ENCODE assay signal across 11 mouse cellular contexts in the genomic region with DNA sequence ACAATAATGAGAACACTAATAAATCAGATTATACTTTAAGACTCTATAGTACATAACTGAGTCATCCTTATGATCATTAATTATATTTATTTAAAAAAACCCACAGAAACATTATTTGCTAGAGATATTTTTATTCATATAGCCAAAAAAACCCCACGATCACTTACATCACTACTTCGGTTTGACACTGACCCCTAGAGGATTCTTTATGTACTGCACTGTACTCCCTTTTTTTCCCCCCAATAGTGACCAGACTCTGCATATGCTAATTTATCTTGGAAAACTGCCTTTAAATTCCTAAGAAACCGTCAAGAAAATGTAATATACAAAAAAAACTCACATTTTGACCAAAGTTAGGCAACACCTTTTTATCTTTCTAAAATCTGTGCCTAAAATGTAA.
A peak's percentile ranks its signal among the peaks of the same experiment; 100 is the strongest.
DNase-seq lines count a peak whose midpoint lies in the region; ATAC-seq and TF ChIP-seq lines count a peak whose summit lies in the region.
"Had no signal": no experiment of that assay in that cellular context is flagged by ENCODE, and none has a peak within 500 bp of the region (broad histone marks: within the 10 kb centered on the region; RNA-seq: fewer than 3 reads in every experiment).

No protein-coding gene starts in this region.

- TF ChIP-seq CTCF in cerebellum, adult 2 months (IDR thresholded peaks at IDR 0.05; ENCODE audit: borderline replicate concordance, insufficient read depth, low read depth, low read length), result peak; percentile 37; the same call in 1 of the 2 replicates
- peak; percentile 84 for TF ChIP-seq CTCF in midbrain, postnatal 0 days (IDR thresholded peaks at IDR 0.05)

- 5% methylated on average over 3 of the region's 3 CpGs for WGBS in cerebellum, adult 2 months
- 11% methylated on average over 3 of the region's 3 CpGs for WGBS in midbrain, postnatal 0 days

- no peak overlapping the region for H3K4me3 ChIP-seq in cerebellum, adult 2 months (replicated peaks; ENCODE audit: insufficient read depth, low read depth, low read length)
- no peak overlapping the region for H3K4me3 ChIP-seq in midbrain, postnatal 0 days (ENCODE audit: low read depth, low read length)
- H3K4me3 ChIP-seq: lung, embryonic 15.5 days had no signal

- no peak for TF ChIP-seq POLR2A in cerebellum, adult 2 months (IDR thresholded peaks at IDR 0.05; ENCODE audit: borderline replicate concordance, insufficient read depth, low read length)

- peak in 1 of 2 experiments; percentile 20 for DNase-seq in cerebellum, adult 2 months
- DNase-seq in cerebellum, adult 11 months, result no peak
- DNase-seq in left cerebral cortex, postnatal 14 days (ENCODE audit: low spot score in 2 of 2), result peak; percentile 19 to 30
- DNase-seq in left cerebral cortex, postnatal 10 days (ENCODE audit: extremely low spot score in 1 of 2, low spot score in 2 of 2), result no peak
- peak; percentile 6 for DNase-seq in c-Kit-positive CD71-negative TER-119-negative erythroid progenitor cells, embryonic 14.5 days (ENCODE audit: low read depth)
- peak; percentile 70 for DNase-seq in midbrain, postnatal 0 days (ENCODE audit: low spot score)
- no peak for DNase-seq in heart, postnatal 4 days
- DNase-seq in urinary bladder, postnatal 10 days (ENCODE audit: low spot score), result no peak
- DNase-seq: B cell, adult 2 months; kidney, adult 18-20 months had no signal

- H3K27me3 ChIP-seq in cerebellum, adult 2 months (ENCODE audit: control insufficient read depth, insufficient read depth, low read length), result no peaks in the 10 kb centered on the region
- no peaks in the 10 kb centered on the region for H3K27me3 ChIP-seq in midbrain, postnatal 0 days (ENCODE audit: insufficient read depth, low read length)
- H3K27me3 ChIP-seq: lung, embryonic 15.5 days had no signal

- no peak overlapping the region for H3K9ac ChIP-seq in midbrain, postnatal 0 days (replicated peaks; ENCODE audit: low read length, poor library complexity, severe bottlenecking)
- H3K9ac ChIP-seq: lung, embryonic 15.5 days had no signal

- H3K27ac ChIP-seq in cerebellum, adult 2 months (ENCODE audit: insufficient read depth, low read length), result no peak overlapping the region
- H3K27ac ChIP-seq in midbrain, postnatal 0 days (ENCODE audit: low read depth, low read length), result no peak overlapping the region
- H3K27ac ChIP-seq: lung, embryonic 15.5 days had no signal

- intact Hi-C loops in left cerebral cortex, postnatal 14 days (cut with DNase I), result loop anchor here (10.0 kb wide), 1 partner anchor 358 kb away; a partner anchor contains a TSS
- intact Hi-C loops in left cerebral cortex, postnatal 10 days (cut with DNase I), result loop anchor here (5.0 kb wide), 1 partner anchor 280 kb away; no protein-coding TSS in a partner anchor

- peaks cover 31% of the 10 kb centered on the region for H3K36me3 ChIP-seq in midbrain, postnatal 0 days (ENCODE audit: insufficient read depth, low read length)
- H3K36me3 ChIP-seq: lung, embryonic 15.5 days had no signal

- H3K4me2 ChIP-seq in midbrain, postnatal 0 days (ENCODE audit: low read depth, low read length, poor library complexity, severe bottlenecking), result no peak overlapping the region
- H3K4me2 ChIP-seq: lung, embryonic 15.5 days had no signal

- H3K4me1 ChIP-seq in cerebellum, adult 2 months (ENCODE audit: control insufficient read depth, insufficient read depth, low read length), result no peaks in the 10 kb centered on the region
- H3K4me1 ChIP-seq in midbrain, postnatal 0 days (ENCODE audit: insufficient read depth, low read length), result no peaks in the 10 kb centered on the region
- H3K4me1 ChIP-seq: lung, embryonic 15.5 days had no signal

- no peaks in the 10 kb centered on the region for H3K9me3 ChIP-seq in midbrain, postnatal 0 days (ENCODE audit: low read length)
- H3K9me3 ChIP-seq: lung, embryonic 15.5 days had no signal

- ATAC-seq in midbrain, postnatal 0 days (ENCODE audit: low FRiP score), result no peak

Comparison
In these comparisons a context has a peak if more than half of its experiments do, and no peak if none do; other contexts are left out.
1. DNase-seq: peak in left cerebral cortex, postnatal 14 days (2 of 2), c-Kit-positive CD71-negative TER-119-negative erythroid progenitor cells, embryonic 14.5 days (single experiment) and midbrain, postnatal 0 days (single experiment); none in cerebellum, adult 11 months (single experiment), left cerebral cortex, postnatal 10 days (0 of 2), heart, postnatal 4 days (single experiment) and urinary bladder, postnatal 10 days (single experiment).